Mouse (Mus musculus) neural tube, postnatal 0 days (tissue): ENCODE data around the gene Mei4. TPM values are rescaled to one million over a fixed set of nuclear protein-coding genes. Genes with fewer than 3 reads are reported as not detected.

Source experiments
- polyA plus RNA-seq: library from polyadenylated mRNA; unstranded; fragments of >200 nt; fragmentation: Nextera tagmentation; extraction: Ambion mirVana; gene quantifications from 2 replicates; pipeline ENCODE4 v1.2.1, GENCODE M21; 2015

Mei4 gene
- 1.3 TPM in 2 replicates for polyA plus RNA-seq

DNA sequence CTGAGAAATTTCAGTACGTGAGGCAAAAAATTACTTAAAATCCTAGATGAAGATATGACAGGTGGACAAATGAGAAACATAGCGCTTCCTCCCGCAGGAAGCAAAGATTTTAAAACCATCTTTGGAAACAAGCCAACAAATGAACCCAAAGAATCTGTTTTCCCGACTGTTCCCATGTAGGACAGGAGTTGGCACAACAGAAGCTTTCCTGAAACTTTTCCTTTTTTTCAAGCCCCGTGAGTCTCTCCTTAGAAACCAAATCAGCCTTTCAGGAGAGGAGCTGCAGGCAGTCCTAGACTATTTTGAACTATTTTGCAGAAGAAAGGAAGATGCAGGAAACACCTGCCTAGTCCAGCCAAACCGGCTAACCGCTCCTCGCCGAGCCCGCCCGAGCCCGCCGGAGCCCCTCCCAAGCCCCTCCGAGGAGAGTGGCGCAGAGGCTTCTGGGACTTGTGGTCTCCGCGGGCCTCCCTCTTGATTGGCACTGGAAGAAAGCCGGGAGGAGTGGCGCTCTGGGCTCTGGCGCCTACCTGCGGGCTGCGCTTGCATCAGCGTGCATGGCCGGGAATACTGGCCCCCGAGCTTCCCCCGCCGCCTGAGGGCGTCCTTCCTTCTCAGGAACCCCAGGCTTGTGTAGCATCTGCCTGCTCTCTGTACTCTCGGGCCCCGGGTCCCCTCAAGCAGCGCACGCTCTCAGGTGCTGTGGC, at the start of gene Mei4:
TSS of gene Mei4 (plus strand) at position 490 of the 707 bp plus-strand sequence.

Other genes starting within 250 kb of the Mei4 start
- 5.5 and 6.7 TPM in 2 replicates for gene Htr1b, start 229.8 kb upstream of the Mei4 start, polyA plus RNA-seq